22 mouse cellular contexts compared by ENCODE assay signal in the genomic region with DNA sequence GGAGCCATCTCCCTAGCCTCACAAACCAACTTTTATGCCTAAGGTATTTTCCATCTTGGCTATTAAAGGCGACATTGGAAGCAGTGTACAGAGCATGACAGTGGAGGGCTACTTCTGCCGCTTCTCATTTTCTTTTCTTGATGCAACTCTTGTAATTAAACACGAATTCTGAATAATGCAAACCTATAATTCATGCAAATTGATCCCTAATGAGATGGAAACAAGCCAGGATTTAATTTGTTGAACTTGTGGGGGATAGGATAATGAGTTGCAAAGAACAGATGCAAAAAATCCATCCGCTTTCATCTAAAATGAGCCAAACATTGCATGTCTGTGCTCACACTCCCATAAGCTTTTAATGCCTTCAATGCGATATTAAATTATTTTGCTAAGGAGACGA.
DNase-seq lines count a peak whose midpoint lies in the region; ATAC-seq and TF ChIP-seq lines count a peak whose summit lies in the region.
"Had no signal": no experiment of that assay in that cellular context is flagged by ENCODE, and none has a peak within 500 bp of the region (broad histone marks: within the 10 kb centered on the region; RNA-seq: fewer than 3 reads in every experiment).

No protein-coding gene starts in this region.

- WGBS in hindbrain, embryonic 12.5 days: 75% methylated on average over 6 of the region's 6 CpGs
- 89% methylated on average over 6 of the region's 6 CpGs for WGBS in hindbrain, embryonic 11.5 days
- 16% methylated on average over 6 of the region's 6 CpGs for WGBS in forebrain, embryonic 14.5 days
- 48% methylated on average over 6 of the region's 6 CpGs for WGBS in hindbrain, postnatal 0 days

- H3K9ac ChIP-seq in hindbrain, embryonic 12.5 days: no peak overlapping the region
- no peak overlapping the region for H3K9ac ChIP-seq in hindbrain, embryonic 11.5 days (ENCODE audit: low read depth, low read length)
- no peak overlapping the region for H3K9ac ChIP-seq in forebrain, embryonic 14.5 days (ENCODE audit: low read length)
- H3K9ac ChIP-seq in hindbrain, postnatal 0 days (replicated peaks; ENCODE audit: low read length): no peak overlapping the region
- H3K9ac ChIP-seq: embryonic facial prominence, embryonic 12.5 days; limb, embryonic 13.5 days; liver, embryonic 15.5 days had no signal

- no peak for TF ChIP-seq CTCF in hindbrain, postnatal 0 days (IDR thresholded peaks at IDR 0.05; ENCODE audit: low read depth)

- H3K27ac ChIP-seq in hindbrain, embryonic 12.5 days: no peak overlapping the region
- no peak overlapping the region for H3K27ac ChIP-seq in hindbrain, embryonic 11.5 days (ENCODE audit: low read depth, low read length)
- peak overlapping the region; percentile 67 for H3K27ac ChIP-seq in forebrain, embryonic 14.5 days (ENCODE audit: low read depth, low read length)
- no peak overlapping the region for H3K27ac ChIP-seq in hindbrain, postnatal 0 days
- H3K27ac ChIP-seq: embryonic facial prominence, embryonic 12.5 days; kidney, postnatal 0 days; limb, embryonic 13.5 days; liver, embryonic 15.5 days had no signal

- 0 out of 2 replicates have a peak, but pooled peaks have one; percentile 29 for ATAC-seq in hindbrain, embryonic 12.5 days (ENCODE audit: low FRiP score)
- no peak for ATAC-seq in hindbrain, embryonic 11.5 days (ENCODE audit: low FRiP score)
- peak; percentile 88 for ATAC-seq in forebrain, embryonic 14.5 days
- ATAC-seq in hindbrain, postnatal 0 days: 0 out of 2 replicates have a peak, but pooled peaks have one; percentile 2
- ATAC-seq: activated CD4-positive, CD25-positive, alpha-beta regulatory T cell, adult 4 months; CD4-positive, CD25-positive, alpha-beta regulatory T cell, adult 4 months; intestine, postnatal 0 days had no signal

- H3K4me1 ChIP-seq in hindbrain, embryonic 12.5 days: no peaks in the 10 kb centered on the region
- H3K4me1 ChIP-seq in hindbrain, embryonic 11.5 days (replicated peaks; ENCODE audit: control insufficient read depth, insufficient read depth, low read length): no peaks in the 10 kb centered on the region
- H3K4me1 ChIP-seq in forebrain, embryonic 14.5 days (ENCODE audit: control insufficient read depth, insufficient read depth, low read length): peaks cover 11% of the 10 kb centered on the region
- H3K4me1 ChIP-seq in hindbrain, postnatal 0 days (ENCODE audit: insufficient read depth, low read length): no peaks in the 10 kb centered on the region
- H3K4me1 ChIP-seq: embryonic facial prominence, embryonic 12.5 days; limb, embryonic 13.5 days; liver, embryonic 15.5 days; megakaryocyte, embryonic 14.5 days had no signal

- no peaks in the 10 kb centered on the region for H3K9me3 ChIP-seq in hindbrain, embryonic 12.5 days (replicated peaks)
- no peaks in the 10 kb centered on the region for H3K9me3 ChIP-seq in hindbrain, embryonic 11.5 days (ENCODE audit: control insufficient read depth, low read length)
- no peaks in the 10 kb centered on the region for H3K9me3 ChIP-seq in forebrain, embryonic 14.5 days (replicated peaks; ENCODE audit: control insufficient read depth, low read length)
- H3K9me3 ChIP-seq in hindbrain, postnatal 0 days (ENCODE audit: low read length): no peaks in the 10 kb centered on the region
- H3K9me3 ChIP-seq: embryonic facial prominence, embryonic 12.5 days; limb, embryonic 13.5 days; liver, embryonic 15.5 days had no signal

- no peak overlapping the region for H3K4me3 ChIP-seq in hindbrain, embryonic 12.5 days
- no peak overlapping the region for H3K4me3 ChIP-seq in hindbrain, embryonic 11.5 days (ENCODE audit: low read depth, low read length)
- no peak overlapping the region for H3K4me3 ChIP-seq in forebrain, embryonic 14.5 days (ENCODE audit: low read depth, low read length)
- H3K4me3 ChIP-seq in hindbrain, postnatal 0 days (ENCODE audit: low read length): no peak overlapping the region
- H3K4me3 ChIP-seq: embryonic facial prominence, embryonic 12.5 days; erythroblast, embryonic 14.5 days; limb, embryonic 13.5 days; liver, embryonic 15.5 days; megakaryocyte, embryonic 14.5 days had no signal

- H3K36me3 ChIP-seq in hindbrain, embryonic 12.5 days: no peaks in the 10 kb centered on the region
- no peaks in the 10 kb centered on the region for H3K36me3 ChIP-seq in hindbrain, embryonic 11.5 days (ENCODE audit: control insufficient read depth, insufficient read depth, low read length)
- no peaks in the 10 kb centered on the region for H3K36me3 ChIP-seq in forebrain, embryonic 14.5 days (ENCODE audit: control insufficient read depth, insufficient read depth, low read length)
- no peaks in the 10 kb centered on the region for H3K36me3 ChIP-seq in hindbrain, postnatal 0 days (ENCODE audit: insufficient read depth, low read length)
- H3K36me3 ChIP-seq: embryonic facial prominence, embryonic 12.5 days; limb, embryonic 13.5 days; liver, embryonic 15.5 days had no signal

- no peaks in the 10 kb centered on the region for H3K27me3 ChIP-seq in hindbrain, embryonic 12.5 days
- H3K27me3 ChIP-seq in hindbrain, embryonic 11.5 days (ENCODE audit: control insufficient read depth, insufficient read depth, low read length): no peaks in the 10 kb centered on the region
- no peaks in the 10 kb centered on the region for H3K27me3 ChIP-seq in forebrain, embryonic 14.5 days (replicated peaks; ENCODE audit: control insufficient read depth, insufficient read depth, low read length)
- no peaks in the 10 kb centered on the region for H3K27me3 ChIP-seq in hindbrain, postnatal 0 days (ENCODE audit: insufficient read depth, low read length)
- H3K27me3 ChIP-seq: embryonic facial prominence, embryonic 12.5 days; limb, embryonic 13.5 days; liver, embryonic 15.5 days; megakaryocyte, embryonic 14.5 days had no signal

- H3K4me2 ChIP-seq in hindbrain, embryonic 12.5 days (replicated peaks): no peak overlapping the region
- no peak overlapping the region for H3K4me2 ChIP-seq in hindbrain, embryonic 11.5 days (replicated peaks; ENCODE audit: low read depth, low read length)
- no peak overlapping the region for H3K4me2 ChIP-seq in forebrain, embryonic 14.5 days (ENCODE audit: low read length)
- no peak overlapping the region for H3K4me2 ChIP-seq in hindbrain, postnatal 0 days (ENCODE audit: low read depth, low read length)
- H3K4me2 ChIP-seq: embryonic facial prominence, embryonic 12.5 days; limb, embryonic 13.5 days; liver, embryonic 15.5 days had no signal

- no peak for DNase-seq in hindbrain, embryonic 11.5 days (ENCODE audit: low spot score)
- peak; percentile 79 for DNase-seq in Muller cell, postnatal 12 days (ENCODE audit: inconsistent ontology term)
- peak; percentile 95 for DNase-seq in forebrain, embryonic 14.5 days (ENCODE audit: low spot score)
- peak; percentile 71 for DNase-seq in hindbrain, postnatal 0 days (ENCODE audit: low spot score)
- no peak for DNase-seq in lung, postnatal 36 days
- DNase-seq in lung, postnatal 25 days (ENCODE audit: low spot score): no peak
- no peak for DNase-seq in cerebellum, adult 11 months
- DNase-seq: adrenal gland, postnatal 10 days; cerebellum, adult 9-10 months; gastrocnemius, postnatal 14 days; layer of hippocampus, postnatal 36 days; thymus, postnatal 14 days had no signal

Comparison
In these comparisons a context has a peak if more than half of its experiments do, and no peak if none do; other contexts are left out.
1. DNase-seq: peak in Muller cell, postnatal 12 days (single experiment), forebrain, embryonic 14.5 days (single experiment) and hindbrain, postnatal 0 days (single experiment); none in hindbrain, embryonic 11.5 days (single experiment), lung, postnatal 36 days (single experiment), lung, postnatal 25 days (single experiment) and cerebellum, adult 11 months (single experiment).